Mouse (Mus musculus) liver, embryonic 16.5 days (tissue): ENCODE measurements around the gene Gm31371. TPM values are rescaled to one million over a fixed set of nuclear protein-coding genes. Genes with fewer than 3 reads are reported as not detected.
"Not testable (repeated sequence)": the region's sequence is repeated elsewhere in the genome, so short reads cannot be mapped to it uniquely, and the experiment has no call there.

Experiments
- ATAC-seq: fragments of 200-750 bp; cut with Nextera tagmentation; 2 replicates; pipeline ENCODE4 v1.8.0; 2017; ENCODE audit warnings: low read depth, mild to moderate bottlenecking, moderate number of reproducible peaks, moderate library complexity
- H3K27ac ChIP-seq: fragments of 300-500 bp; sonication (generic); 2 replicates; pipeline ENCODE4 v1.5.1; 2014; ENCODE audit warnings: mild to moderate bottlenecking, low read length
- H3K27me3 ChIP-seq: fragments of 300-500 bp; sonication (generic); 2 replicates; pipeline ENCODE4 v1.6.1; 2014; ENCODE audit warnings: low read depth, low read length, mixed read lengths; ENCODE audit not compliant: control insufficient read depth, insufficient read depth
- H3K36me3 ChIP-seq: fragments of 300-500 bp; sonication (generic); 2 replicates; pipeline ENCODE4 v1.6.1; 2014; ENCODE audit warnings: mild to moderate bottlenecking; ENCODE audit not compliant: control insufficient read depth, insufficient read depth
- H3K4me1 ChIP-seq: fragments of 300-500 bp; sonication (generic); 2 replicates; pipeline ENCODE4 v1.6.1; 2014; ENCODE audit warnings: low read depth, low read length, mixed read lengths; ENCODE audit not compliant: control insufficient read depth
- H3K4me2 ChIP-seq: fragments of 300-500 bp; sonication (generic); 2 replicates; pipeline ENCODE4 v1.6.1; 2014; ENCODE audit warnings: low read depth, low read length, mixed read lengths
- H3K4me3 ChIP-seq: fragments of 300-500 bp; sonication (generic); 2 replicates; pipeline ENCODE4 v1.5.1; 2014; ENCODE audit warnings: low read depth, mild to moderate bottlenecking, low read length
- H3K9ac ChIP-seq: fragments of 300-500 bp; sonication (generic); 2 replicates; pipeline ENCODE4 v1.6.1; 2014; ENCODE audit warnings: low read depth, low read length
- H3K9me3 ChIP-seq: fragments of 300-500 bp; sonication (generic); replicated peaks from 2 replicates; pipeline ENCODE4 v1.6.1; 2016; ENCODE audit warnings: low read length; ENCODE audit not compliant: control insufficient read depth
- WGBS: fragments of 180-500 bp; shearing (Covaris S2); extraction: QIAGEN DNeasy Blood & Tissue Kit; methylation state at CpG from one replicate; pipeline ENCODE4 v1.1.7; 2014; ENCODE audit not compliant: insufficient replicate concordance; 5-methylcytosine and 5-hydroxymethylcytosine counted together
- polyA plus RNA-seq: library from polyadenylated mRNA; unstranded; fragments of >200 nt; fragmentation: Nextera tagmentation; extraction: Ambion mirVana; gene quantifications from 2 replicates; pipeline ENCODE4 v1.2.1, GENCODE M21; 2015

Gm31371 gene
- polyA plus RNA-seq, 1 experiment from 2014 or later: not detected

DNA sequence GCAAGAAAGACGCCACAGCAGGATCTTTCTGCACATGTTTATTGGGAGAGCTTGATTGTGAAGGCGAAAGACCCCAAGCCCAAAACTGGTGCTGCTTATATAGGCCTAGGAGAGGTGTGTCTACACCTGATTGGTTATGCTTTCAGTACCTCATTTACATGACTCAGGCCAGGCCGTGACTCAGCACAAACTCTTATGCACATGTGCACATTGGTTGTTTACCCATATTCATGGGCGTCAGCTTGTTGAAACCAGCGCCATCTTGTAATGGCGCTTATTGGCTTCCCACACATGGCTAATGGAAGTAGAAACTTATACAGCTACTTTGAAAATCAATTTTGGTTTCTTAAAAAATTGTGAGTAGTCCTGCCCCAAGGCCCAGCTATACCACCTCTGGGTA, 72.0 kb downstream of the Gm31371 start:
- not testable (repeated sequence) for H3K9me3 ChIP-seq, H3K27me3 ChIP-seq, H3K4me1 ChIP-seq, H3K4me2 ChIP-seq, ATAC-seq, H3K9ac ChIP-seq, H3K4me3 ChIP-seq, H3K27ac ChIP-seq, H3K36me3 ChIP-seq
- 67% methylated on average over 6 of the region's 6 CpGs for WGBS

Other genes with a start within 250 kb of the Gm31371 start
- not detected in 2 replicates for gene 4930467E23Rik, start 173.8 kb upstream of the Gm31371 start, polyA plus RNA-seq